Mouse (Mus musculus) induced T-regulatory cell, adult 2 months (primary cell): ENCODE measurements around the gene C1ql2.

ENCODE experiments used
- DNase-seq: peaks from one replicate; pipeline ENCODE4 v3.0.0-alpha.2; 2012; ENCODE audit warnings: low read depth

C1ql2 gene

DNA sequence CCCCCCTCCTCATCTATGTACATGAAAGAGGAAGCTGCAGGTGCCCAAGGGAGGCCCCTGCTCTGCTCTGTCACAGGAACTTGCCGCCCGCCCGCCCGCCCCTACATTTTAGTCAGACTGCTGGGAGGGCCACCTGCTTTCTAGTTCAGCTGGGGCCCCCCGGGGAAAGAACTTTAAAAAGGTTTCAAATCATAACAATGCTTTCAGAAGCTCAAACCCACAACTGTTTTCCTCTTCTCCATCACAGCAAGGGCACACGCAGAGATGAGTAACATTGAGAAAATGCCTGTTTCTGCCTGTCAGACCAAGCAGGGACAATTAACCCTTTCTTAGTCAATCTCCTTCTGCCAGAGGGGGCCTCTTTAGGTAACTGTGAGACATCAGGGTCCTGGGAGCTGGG, 49.4 kb downstream of the C1ql2 start:
- DNase-seq: no peak

DNA sequence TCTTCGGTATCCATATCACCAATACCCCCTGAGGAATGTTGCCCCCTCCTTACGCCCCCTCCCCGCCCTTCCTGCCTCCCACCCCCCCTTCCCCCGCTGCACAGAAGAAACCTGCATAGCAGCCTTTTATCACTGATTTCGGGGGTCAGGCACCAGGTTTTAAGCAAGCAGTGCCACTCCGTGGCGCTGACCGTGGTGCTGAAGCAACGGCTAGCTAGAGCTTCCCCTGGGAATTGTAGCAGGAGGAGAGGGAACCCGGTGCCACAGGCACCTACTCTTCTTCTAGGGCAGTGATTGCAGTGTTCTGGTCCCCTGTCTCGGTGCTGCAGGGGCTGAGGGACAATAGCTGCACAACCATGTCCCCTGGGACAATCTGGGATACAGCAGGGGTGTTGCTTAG, 50.0 kb downstream of the C1ql2 start:
- peak; percentile 3 for DNase-seq
